ENCODE assay signal across 9 mouse cellular contexts in genomic region chr7:79729743-79730370, GRCm38 (mm10). TPM values are rescaled to one million over a fixed set of nuclear protein-coding genes. Genes with fewer than 3 reads are reported as not detected.
DNase-seq lines count a peak whose midpoint lies in the region; TF ChIP-seq lines count a peak whose summit lies in the region.
"Had no signal": no experiment of that assay in that cellular context is flagged by ENCODE, and none has a peak within 500 bp of the region (broad histone marks: within the 10 kb centered on the region; RNA-seq: fewer than 3 reads in every experiment).

No protein-coding gene starts in this region.

- peak; percentile 11; the same call in 1 of the 2 replicates for TF ChIP-seq CTCF in spleen, adult 2 months (IDR thresholded peaks at IDR 0.05; ENCODE audit: extremely low read depth, insufficient read depth, insufficient read length, insufficient replicate concordance)

- H3K4me1 ChIP-seq in spleen, adult 2 months (ENCODE audit: control insufficient read depth, insufficient read depth, insufficient read length): no peaks in the 10 kb centered on the region
- 0 out of 2 replicates have a peak, but pooled peaks cover 7% of the 10 kb centered on the region for H3K4me1 ChIP-seq in embryonic facial prominence, embryonic 10.5 days
- H3K4me1 ChIP-seq: hindbrain, embryonic 15.5 days had no signal

- WGBS in spleen, adult 2 months: 67% methylated on average over 11 of the region's 11 CpGs
- 66% methylated on average over 11 of the region's 11 CpGs for WGBS in embryonic facial prominence, embryonic 10.5 days

- H3K27me3 ChIP-seq in spleen, adult 2 months (ENCODE audit: control insufficient read depth, insufficient read depth, low read length): no peaks in the 10 kb centered on the region
- peaks cover 49% of the 10 kb centered on the region for H3K27me3 ChIP-seq in embryonic facial prominence, embryonic 10.5 days (replicated peaks; ENCODE audit: low read depth, poor library complexity, severe bottlenecking)
- H3K27me3 ChIP-seq: hindbrain, embryonic 15.5 days had no signal

- H3K36me3 ChIP-seq in spleen, adult 2 months (ENCODE audit: control insufficient read depth, insufficient read depth, low read length): no peaks in the 10 kb centered on the region
- H3K36me3 ChIP-seq in embryonic facial prominence, embryonic 10.5 days (replicated peaks): peaks cover 2% of the 10 kb centered on the region; the same call in 1 of the 2 replicates
- H3K36me3 ChIP-seq: hindbrain, embryonic 15.5 days had no signal

- no peak overlapping the region for H3K4me3 ChIP-seq in spleen, adult 2 months (ENCODE audit: extremely low read depth, insufficient read depth, insufficient read length)
- H3K4me3 ChIP-seq in embryonic facial prominence, embryonic 10.5 days: no peak overlapping the region
- H3K4me3 ChIP-seq: hindbrain, embryonic 15.5 days had no signal

- no peak overlapping the region for H3K27ac ChIP-seq in spleen, adult 2 months (ENCODE audit: insufficient read depth, low read length)
- no peak overlapping the region for H3K27ac ChIP-seq in embryonic facial prominence, embryonic 10.5 days (replicated peaks)
- H3K27ac ChIP-seq: hindbrain, embryonic 15.5 days had no signal

- peak; percentile 43 for DNase-seq in heart, postnatal 4 days
- no peak for DNase-seq in heart, adult 11 months
- DNase-seq in spleen, adult 2 months (ENCODE audit: low read depth in 1 of 2, low spot score in 2 of 2): no peak
- no peak for DNase-seq in spleen, postnatal 10 days (ENCODE audit: low spot score in 2 of 2)
- DNase-seq in embryonic facial prominence, embryonic 10.5 days (ENCODE audit: low spot score): peak; percentile 25
- peak; percentile 22 to 33 for DNase-seq in thymus, postnatal 36 days
- no peak for DNase-seq in right cerebral cortex, postnatal 25 days
- no peak for DNase-seq in cerebellum, postnatal 36 days

- H3K9me3 ChIP-seq in embryonic facial prominence, embryonic 10.5 days: no peaks in the 10 kb centered on the region
- H3K9me3 ChIP-seq: hindbrain, embryonic 15.5 days had no signal

- no peak for TF ChIP-seq POLR2A in spleen, adult 2 months (IDR thresholded peaks at IDR 0.05; ENCODE audit: low read depth, low read length)

RNA-seq across cellular contexts. Expression of gene Plin1, which starts 2.8 kb away (rescaled TPM):
- 1 to 10 TPM; 5.1 to 9.6 TPM for total RNA-seq in heart, postnatal 4 days (2021)
- 3.9 and 5.2 TPM in 2 replicates for polyA plus RNA-seq in spleen, adult 2 months (2012; rRNA removed)
- polyA plus RNA-seq in embryonic facial prominence, embryonic 10.5 days (2016; fragmentation: Nextera tagmentation; extraction: Ambion mirVana): 0.10 TPM in 1 of 2 replicates, not detected in the other

RNA-seq across cellular contexts. Expression of gene Pex11a, which starts 13.1 kb away (rescaled TPM):
- 1 to 10 TPM; 7.2 to 8.5 TPM for total RNA-seq in heart, postnatal 4 days (2021)
- 1.7 and 2.7 TPM in 2 replicates for polyA plus RNA-seq in spleen, adult 2 months (2012; rRNA removed)
- 7.2 and 8.4 TPM in 2 replicates for polyA plus RNA-seq in embryonic facial prominence, embryonic 10.5 days (2016; fragmentation: Nextera tagmentation; extraction: Ambion mirVana)

RNA-seq across cellular contexts. Expression of gene Wdr93, which starts 13.1 kb away (rescaled TPM):
- total RNA-seq in heart, postnatal 4 days (2021): under 1 TPM in 1 of 2 experiments, not detected in 1; 0.19 TPM
- not detected in 2 replicates for polyA plus RNA-seq in spleen, adult 2 months (2012; rRNA removed)
- polyA plus RNA-seq in embryonic facial prominence, embryonic 10.5 days (2016; fragmentation: Nextera tagmentation; extraction: Ambion mirVana): 0.38 and 0.45 TPM in 2 replicates

RNA-seq across cellular contexts. Expression of gene Kif7, which starts 14.3 kb away (rescaled TPM):
- 1 to 10 TPM; 4.9 to 5.4 TPM for total RNA-seq in heart, postnatal 4 days (2021)
- 0.98 and 1.4 TPM in 2 replicates for polyA plus RNA-seq in spleen, adult 2 months (2012; rRNA removed)
- 7.4 and 7.7 TPM in 2 replicates for polyA plus RNA-seq in embryonic facial prominence, embryonic 10.5 days (2016; fragmentation: Nextera tagmentation; extraction: Ambion mirVana)

Comparison
In these comparisons a context has a peak if more than half of its experiments do, and no peak if none do; other contexts are left out.
1. DNase-seq: peak in heart, postnatal 4 days (single experiment), embryonic facial prominence, embryonic 10.5 days (single experiment) and thymus, postnatal 36 days (2 of 2); none in heart, adult 11 months (single experiment), spleen, adult 2 months (0 of 2), spleen, postnatal 10 days (0 of 2), right cerebral cortex, postnatal 25 days (single experiment) and cerebellum, postnatal 36 days (0 of 2).